Comparison of ENCODE assay signal across 9 mouse cellular contexts in the genomic region with DNA sequence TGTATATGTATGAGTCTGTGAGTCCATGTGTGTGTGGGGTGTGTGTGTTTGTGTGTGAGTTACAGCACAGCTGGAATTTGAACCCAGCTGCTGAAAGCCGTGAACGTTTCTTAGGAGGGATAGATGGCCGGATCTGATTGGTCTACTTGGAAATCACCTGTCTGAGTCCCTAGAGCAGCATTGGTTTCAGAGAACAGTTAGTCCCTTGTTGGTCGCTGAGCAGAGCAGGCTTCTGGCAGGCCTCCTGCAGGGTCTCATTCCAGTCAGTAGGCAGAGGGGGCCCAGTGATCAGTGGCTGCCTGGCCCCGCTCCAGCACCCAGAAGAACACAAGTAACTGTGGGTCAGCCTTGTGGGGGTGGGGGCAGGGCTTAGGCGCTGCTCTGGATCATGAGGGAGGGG. TPM values are rescaled to one million over a fixed set of nuclear protein-coding genes. Genes with fewer than 3 reads are reported as not detected.
DNase-seq lines count a peak whose midpoint lies in the region; ATAC-seq and TF ChIP-seq lines count a peak whose summit lies in the region.
"Had no signal": no experiment of that assay in that cellular context is flagged by ENCODE, and none has a peak within 500 bp of the region (broad histone marks: within the 10 kb centered on the region; RNA-seq: fewer than 3 reads in every experiment).

No protein-coding gene starts in this region.

- peaks cover 18% of the 10 kb centered on the region for H3K36me3 ChIP-seq in embryonic facial prominence, embryonic 12.5 days
- no peaks in the 10 kb centered on the region for H3K36me3 ChIP-seq in hindbrain, embryonic 12.5 days
- peaks cover 8% of the 10 kb centered on the region; the same call in 1 of the 2 replicates for H3K36me3 ChIP-seq in midbrain, embryonic 14.5 days (ENCODE audit: control insufficient read depth, insufficient read depth, low read length)
- peaks cover 5% of the 10 kb centered on the region; the same call in 1 of the 2 replicates for H3K36me3 ChIP-seq in thymus, adult 2 months (ENCODE audit: control insufficient read depth, insufficient read depth, low read length)

- no peak overlapping the region for H3K9ac ChIP-seq in embryonic facial prominence, embryonic 12.5 days
- no peak overlapping the region for H3K9ac ChIP-seq in hindbrain, embryonic 12.5 days
- H3K9ac ChIP-seq in midbrain, embryonic 14.5 days (replicated peaks; ENCODE audit: low read length) = no peak overlapping the region

- TF ChIP-seq POLR2A in thymus, adult 2 months (IDR thresholded peaks at IDR 0.05; ENCODE audit: control insufficient read depth, extremely low read depth, insufficient read depth, low read length, poor library complexity) = no peak

- WGBS in embryonic facial prominence, embryonic 12.5 days = 24% methylated on average over 6 of the region's 6 CpGs
- 34% methylated on average over 6 of the region's 6 CpGs for WGBS in hindbrain, embryonic 12.5 days
- 35% methylated on average over 6 of the region's 6 CpGs for WGBS in midbrain, embryonic 14.5 days
- 88% methylated on average over 6 of the region's 6 CpGs for WGBS in thymus, adult 2 months

- H3K4me3 ChIP-seq in left cerebral cortex, adult 2 months = no peak overlapping the region
- no peak overlapping the region for H3K4me3 ChIP-seq in embryonic facial prominence, embryonic 12.5 days
- no peak overlapping the region for H3K4me3 ChIP-seq in hindbrain, embryonic 12.5 days
- no peak overlapping the region for H3K4me3 ChIP-seq in midbrain, embryonic 14.5 days (replicated peaks; ENCODE audit: low read depth, low read length)
- H3K4me3 ChIP-seq in thymus, adult 2 months (ENCODE audit: control insufficient read depth, insufficient read depth, low read length) = no peak overlapping the region

- peak; percentile 73 to 83 for DNase-seq in left cerebral cortex, postnatal 10 days (ENCODE audit: extremely low spot score in 1 of 2, low spot score in 2 of 2)
- no peak for DNase-seq in left cerebral cortex, adult 2 months (ENCODE audit: extremely low spot score in 1 of 2, low spot score in 2 of 2)
- DNase-seq in midbrain, embryonic 14.5 days = peak; percentile 55
- DNase-seq in thymus, adult 2 months = no peak
- DNase-seq in urinary bladder, adult 2 months (ENCODE audit: low spot score) = no peak

- TF ChIP-seq CTCF in left cerebral cortex, adult 2 months (IDR thresholded peaks at IDR 0.05) = no peak
- TF ChIP-seq CTCF in thymus, adult 2 months (IDR thresholded peaks at IDR 0.05; ENCODE audit: borderline replicate concordance, control insufficient read depth, extremely low read depth, insufficient read depth, low read length, poor library complexity) = no peak

- peaks cover 36% of the 10 kb centered on the region for H3K4me1 ChIP-seq in embryonic facial prominence, embryonic 12.5 days
- H3K4me1 ChIP-seq in hindbrain, embryonic 12.5 days = peaks cover 38% of the 10 kb centered on the region
- H3K4me1 ChIP-seq in midbrain, embryonic 14.5 days (ENCODE audit: control insufficient read depth, insufficient read depth, low read length) = no peaks in the 10 kb centered on the region
- peaks cover 17% of the 10 kb centered on the region for H3K4me1 ChIP-seq in thymus, adult 2 months (replicated peaks; ENCODE audit: control insufficient read depth, insufficient read depth, low read length)

- no peaks in the 10 kb centered on the region for H3K27me3 ChIP-seq in embryonic facial prominence, embryonic 12.5 days
- no peaks in the 10 kb centered on the region for H3K27me3 ChIP-seq in hindbrain, embryonic 12.5 days
- H3K27me3 ChIP-seq in midbrain, embryonic 14.5 days (ENCODE audit: control insufficient read depth, insufficient read depth, low read length) = no peaks in the 10 kb centered on the region
- no peaks in the 10 kb centered on the region for H3K27me3 ChIP-seq in thymus, adult 2 months (ENCODE audit: control insufficient read depth, insufficient read depth, low read length)

- H3K9me3 ChIP-seq in embryonic facial prominence, embryonic 12.5 days = no peaks in the 10 kb centered on the region
- H3K9me3 ChIP-seq in hindbrain, embryonic 12.5 days (replicated peaks) = no peaks in the 10 kb centered on the region
- no peaks in the 10 kb centered on the region for H3K9me3 ChIP-seq in midbrain, embryonic 14.5 days (ENCODE audit: control insufficient read depth, low read length)

- intact Hi-C loops in left cerebral cortex, postnatal 10 days (cut with DNase I) = no loop called here
- intact Hi-C loops in left cerebral cortex, adult 2 months (cut with DNase I) = no loop called here

- H3K27ac ChIP-seq in left cerebral cortex, adult 2 months = no peak overlapping the region
- H3K27ac ChIP-seq in embryonic facial prominence, embryonic 12.5 days = peak overlapping the region; percentile 79; the same call in 1 of the 2 replicates
- peak overlapping the region; percentile 73 for H3K27ac ChIP-seq in hindbrain, embryonic 12.5 days
- H3K27ac ChIP-seq in midbrain, embryonic 14.5 days (replicated peaks; ENCODE audit: low read depth, low read length) = peak overlapping the region; percentile 32; the same call in 1 of the 2 replicates
- no peak overlapping the region for H3K27ac ChIP-seq in thymus, adult 2 months (ENCODE audit: control insufficient read depth, insufficient read depth, low read length)
- H3K27ac ChIP-seq: macrophage had no signal

- no peak overlapping the region; the same call in 1 of the 2 replicates for H3K4me2 ChIP-seq in embryonic facial prominence, embryonic 12.5 days (replicated peaks)
- no peak overlapping the region for H3K4me2 ChIP-seq in hindbrain, embryonic 12.5 days (replicated peaks)
- H3K4me2 ChIP-seq in midbrain, embryonic 14.5 days (ENCODE audit: low read length) = no peak overlapping the region

- ATAC-seq in embryonic facial prominence, embryonic 12.5 days (ENCODE audit: insufficient number of reproducible peaks, insufficient read depth, low FRiP score, low TSS enrichment) = peak; percentile 78; the same call in 1 of the 2 replicates
- ATAC-seq in hindbrain, embryonic 12.5 days (ENCODE audit: low FRiP score) = peak; percentile 66
- ATAC-seq in midbrain, embryonic 14.5 days (ENCODE audit: low FRiP score, low TSS enrichment) = peak; percentile 48; the same call in 1 of the 2 replicates
- ATAC-seq in frontal cortex, adult (ENCODE audit: low TSS enrichment) = no peak

RNA-seq across cellular contexts. Expression of gene Ppard, which starts 12.2 kb away (rescaled TPM):
- 10 to 100 TPM; 19.4 to 23.8 TPM for total RNA-seq in left cerebral cortex, postnatal 10 days (2021)
- total RNA-seq in left cerebral cortex, adult 2 months (2021) = 10 to 100 TPM; 28.8 to 29.2 TPM
- 2.5 and 3.2 TPM in 2 replicates for polyA plus RNA-seq in embryonic facial prominence, embryonic 12.5 days (2016; fragmentation: Nextera tagmentation; extraction: Ambion mirVana)
- polyA plus RNA-seq in hindbrain, embryonic 12.5 days (2016; fragmentation: Nextera tagmentation; extraction: Ambion mirVana) = 1.7 and 2.4 TPM in 2 replicates
- 1.2 and 1.5 TPM in 2 replicates for polyA plus RNA-seq in midbrain, embryonic 14.5 days (2014; fragmentation: Nextera tagmentation; extraction: Ambion mirVana)
- 50.7 and 51.6 TPM in 2 replicates for polyA plus RNA-seq in thymus, adult 2 months (2012; rRNA removed)
- 23.8 and 30.0 TPM in 2 replicates for polyA plus RNA-seq in urinary bladder, adult 2 months (2012; rRNA removed)

RNA-seq across cellular contexts. Expression of gene Def6, which starts 37.1 kb away (rescaled TPM):
- total RNA-seq in left cerebral cortex, postnatal 10 days (2021) = 1 to 10 TPM; 4.9 to 5.4 TPM
- total RNA-seq in left cerebral cortex, adult 2 months (2021) = 1 to 10 TPM; 2.1 to 3.1 TPM
- polyA plus RNA-seq in embryonic facial prominence, embryonic 12.5 days (2016; fragmentation: Nextera tagmentation; extraction: Ambion mirVana) = 9.0 and 9.2 TPM in 2 replicates
- 5.7 and 6.1 TPM in 2 replicates for polyA plus RNA-seq in hindbrain, embryonic 12.5 days (2016; fragmentation: Nextera tagmentation; extraction: Ambion mirVana)
- 3.2 and 3.5 TPM in 2 replicates for polyA plus RNA-seq in midbrain, embryonic 14.5 days (2014; fragmentation: Nextera tagmentation; extraction: Ambion mirVana)
- 247 and 277 TPM in 2 replicates for polyA plus RNA-seq in thymus, adult 2 months (2012; rRNA removed)
- 20.4 and 22.5 TPM in 2 replicates for polyA plus RNA-seq in urinary bladder, adult 2 months (2012; rRNA removed)

Comparison
In these comparisons a context has a peak if more than half of its experiments do, and no peak if none do; other contexts are left out.
1. DNase-seq: peak in left cerebral cortex, postnatal 10 days (2 of 2) and midbrain, embryonic 14.5 days (single experiment); none in left cerebral cortex, adult 2 months (0 of 2), thymus, adult 2 months (single experiment) and urinary bladder, adult 2 months (single experiment).
2. H3K27ac ChIP-seq: peak in embryonic facial prominence, embryonic 12.5 days (single experiment), hindbrain, embryonic 12.5 days (single experiment) and midbrain, embryonic 14.5 days (single experiment); none in left cerebral cortex, adult 2 months (single experiment) and thymus, adult 2 months (single experiment).
3. RNA of gene Def6, which starts 37.1 kb away (polyA plus RNA-seq): 247 to 277 TPM in thymus, adult 2 months; 20.4 to 22.5 TPM in urinary bladder, adult 2 months, 9.0 to 9.2 TPM in embryonic facial prominence, embryonic 12.5 days, 5.7 to 6.1 TPM in hindbrain, embryonic 12.5 days and 3.2 to 3.5 TPM in midbrain, embryonic 14.5 days; every median in the first group is over 10 times any median in the second.